Mouse (Mus musculus) layer of hippocampus, adult 9-10 months (tissue): Measurements from ENCODE around the gene Rdh11.
A peak's percentile ranks its signal among the peaks of the same experiment; 100 is the strongest.
"Not testable (repeated sequence)": the region's sequence is repeated elsewhere in the genome, so short reads cannot be mapped to it uniquely, and the experiment has no call there.

Source experiments
- DNase-seq: peaks from one replicate; pipeline ENCODE4 v3.0.0; 2022; ENCODE audit warnings: low spot score

Rdh11 gene

DNA sequence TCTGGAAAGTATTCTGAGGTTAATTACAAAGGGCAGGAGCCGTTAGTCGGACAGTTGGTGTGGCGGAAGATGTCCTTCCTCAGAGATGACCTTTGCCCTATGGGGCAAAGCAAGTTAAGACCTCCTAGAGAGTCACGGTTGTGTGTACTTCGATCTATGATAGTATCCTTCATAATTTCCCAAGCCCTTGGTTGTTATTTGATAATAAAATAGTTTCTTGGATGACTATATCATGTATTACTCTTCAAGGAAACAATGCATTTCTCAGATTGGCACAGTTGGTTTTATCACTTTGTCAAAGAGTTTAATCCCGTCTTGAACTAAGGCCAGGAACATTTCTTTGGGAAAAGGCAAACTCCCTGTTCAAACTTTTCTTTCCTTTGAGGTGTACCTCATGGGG is at the start of gene Rdh11:
Rdh11 (minus strand) TSS at position 101 of the 400 bp plus-strand sequence.
- no peak for DNase-seq

DNA sequence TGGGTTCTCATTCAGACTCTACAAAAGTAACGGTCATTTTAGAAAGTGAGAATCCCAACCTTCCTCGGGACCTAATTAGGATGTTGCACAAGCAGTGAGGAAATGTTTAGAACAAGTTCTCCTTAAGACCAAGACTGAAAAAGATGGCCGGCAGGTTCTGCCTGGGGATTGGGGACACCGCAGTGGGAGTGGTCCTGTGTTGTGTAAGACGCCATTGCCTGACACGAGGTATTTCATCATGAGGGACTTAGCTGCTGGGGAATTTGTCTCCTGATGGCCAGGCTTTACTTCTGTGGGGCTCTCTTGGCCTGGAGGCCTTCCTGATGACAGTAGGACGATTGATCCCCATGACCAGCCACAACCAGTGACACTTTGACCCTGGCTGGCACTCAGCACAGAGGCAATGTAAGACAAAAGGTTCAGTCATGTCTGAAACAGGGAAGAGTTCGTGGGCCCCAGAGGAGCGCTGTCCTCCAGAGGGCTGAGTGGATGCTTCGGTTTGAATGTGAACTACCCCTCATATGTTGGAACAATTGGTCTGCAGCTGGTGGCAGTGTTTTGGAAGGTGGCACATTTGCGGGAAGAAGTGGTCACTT is 43.5 kb upstream of the Rdh11 start:
- no peak for DNase-seq

DNA sequence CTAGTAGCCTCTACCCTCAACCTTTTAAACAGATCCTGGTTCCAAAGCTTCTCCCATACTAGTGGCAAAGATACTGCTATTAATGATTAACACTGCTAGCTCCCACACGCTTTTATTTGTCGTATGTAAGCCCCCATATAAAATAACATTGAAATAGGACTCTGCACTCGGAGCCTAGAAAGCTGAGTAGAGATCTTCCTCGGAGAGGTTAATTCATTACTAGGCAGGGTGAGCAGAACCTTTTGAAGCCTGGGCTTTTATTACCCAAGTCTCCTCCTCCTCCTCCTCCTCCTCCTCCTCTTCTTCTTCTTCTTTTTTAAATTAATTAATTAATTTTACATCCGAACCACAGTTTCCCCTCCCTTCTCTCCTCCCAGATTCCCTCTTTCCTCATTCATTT is 25.4 kb upstream of the Rdh11 start:
- DNase-seq: no peak

DNA sequence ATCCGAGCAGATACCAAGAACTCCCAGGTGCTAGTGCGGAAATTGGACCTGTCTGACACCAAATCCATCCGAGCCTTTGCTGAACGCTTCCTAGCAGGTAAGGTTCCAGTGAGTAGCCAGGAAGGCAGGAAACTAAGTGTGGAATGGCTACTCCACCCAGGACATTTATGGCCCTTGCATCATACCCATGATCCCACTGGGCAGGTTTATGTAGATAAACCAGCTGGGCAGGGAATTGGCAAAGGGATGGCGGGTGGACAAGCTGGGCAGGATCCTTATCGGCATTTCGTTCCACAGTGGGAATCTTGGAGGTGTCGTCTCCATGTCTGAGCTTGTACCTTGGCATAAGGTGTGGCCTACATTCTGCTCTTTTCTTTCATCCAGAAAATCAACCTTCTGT is 19.4 kb upstream of the Rdh11 start:
- no peak for DNase-seq

DNA sequence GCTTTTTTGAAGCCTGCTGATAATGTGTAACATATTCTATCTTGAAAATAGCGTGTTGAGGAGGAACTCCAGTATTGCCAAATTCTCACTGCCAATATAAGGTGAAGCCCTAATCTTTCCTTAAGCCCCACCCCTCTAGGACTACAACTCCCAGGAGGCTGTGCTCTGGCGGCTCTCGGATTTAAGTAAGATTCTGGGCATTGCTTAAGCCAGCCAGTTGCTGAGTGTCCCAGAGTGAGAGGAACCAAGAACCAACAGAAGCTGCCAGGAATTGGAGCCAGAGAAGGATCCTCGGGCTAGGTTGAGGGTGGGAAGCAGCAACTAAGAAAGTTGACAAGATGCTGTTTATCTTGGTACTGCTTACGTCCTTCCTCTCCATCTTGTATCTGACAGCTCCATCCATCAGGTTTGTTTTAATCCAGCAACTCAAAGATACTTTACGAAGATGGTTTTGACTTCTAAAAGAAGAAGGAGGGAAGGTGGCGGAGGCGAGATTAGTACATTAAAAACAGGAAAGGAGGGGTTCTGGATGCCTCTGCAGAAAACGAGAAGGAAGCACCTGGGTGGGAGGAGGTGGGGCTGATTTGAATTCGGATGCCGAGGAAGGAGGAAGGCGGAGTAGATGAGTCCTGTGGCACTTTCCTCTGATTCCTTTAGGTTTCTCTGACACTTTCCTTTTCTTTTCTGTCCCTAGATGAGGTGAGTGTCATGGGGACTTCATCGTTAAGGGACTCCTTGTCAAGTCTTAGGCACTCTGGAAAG is 16.8 kb upstream of the Rdh11 start, which contains the start of gene Rdh12:
Rdh12 (plus strand) TSS at position 212 of the 762 bp plus-strand sequence.
- no peak for DNase-seq

DNA sequence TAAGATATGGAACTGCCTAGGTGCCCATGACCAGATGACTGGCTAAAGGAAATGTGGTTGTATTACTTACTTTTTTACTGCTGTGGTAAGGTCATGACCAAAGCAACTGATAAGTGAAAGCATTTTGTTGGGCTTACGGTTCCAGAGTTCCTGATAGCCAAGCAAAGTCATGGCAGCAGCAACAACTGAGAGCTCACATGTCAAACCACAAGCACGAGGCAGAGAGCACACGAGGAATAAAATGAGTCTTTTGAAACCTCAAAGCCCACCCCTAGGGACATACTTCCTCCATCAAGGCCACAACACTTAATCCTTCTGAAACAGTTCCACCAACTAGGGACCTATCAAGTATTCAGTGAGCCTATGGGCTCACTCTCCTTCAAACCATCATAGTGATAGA is 9.8 kb upstream of the Rdh11 start:
- no peak for DNase-seq

DNA sequence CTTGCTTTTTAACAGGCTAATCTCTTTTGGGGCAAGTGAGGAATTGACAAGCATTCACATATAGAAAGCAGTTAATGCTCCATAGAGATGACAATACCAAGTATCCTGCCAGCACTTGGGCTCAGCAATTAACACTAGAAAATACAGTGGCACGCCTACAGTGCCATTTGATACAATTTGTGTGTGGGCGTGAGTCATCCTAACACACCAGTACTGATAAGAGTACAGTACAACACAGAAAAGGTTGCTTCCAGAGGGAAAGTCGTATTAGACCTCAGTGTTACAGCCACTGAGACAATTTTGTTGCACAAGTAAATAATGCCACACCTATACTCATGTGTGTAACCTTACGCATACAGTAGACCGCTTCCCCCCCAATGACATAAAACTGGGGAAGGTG is 5.0 kb upstream of the Rdh11 start:
- no peak for DNase-seq

DNA sequence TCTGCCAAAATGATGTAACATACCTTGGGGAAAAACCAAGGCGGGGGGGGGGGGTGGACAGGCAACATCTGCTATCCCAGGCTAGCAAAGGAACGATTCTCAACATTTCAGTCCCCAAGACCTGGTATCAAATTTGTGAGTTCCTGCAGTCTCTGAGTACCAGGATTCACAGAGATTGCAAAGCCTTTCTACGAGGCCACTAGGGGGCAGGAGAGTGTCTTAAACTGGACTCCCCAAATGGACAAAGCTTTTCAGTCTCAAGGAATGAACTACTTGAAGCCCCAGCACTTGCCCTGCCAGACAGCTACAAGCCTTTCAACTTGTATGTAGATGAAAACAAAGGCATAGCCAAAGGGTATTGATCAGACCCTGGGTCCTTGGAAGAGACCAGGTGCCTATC is 1.3 kb upstream of the Rdh11 start:
- DNase-seq: peak; percentile 54

DNA sequence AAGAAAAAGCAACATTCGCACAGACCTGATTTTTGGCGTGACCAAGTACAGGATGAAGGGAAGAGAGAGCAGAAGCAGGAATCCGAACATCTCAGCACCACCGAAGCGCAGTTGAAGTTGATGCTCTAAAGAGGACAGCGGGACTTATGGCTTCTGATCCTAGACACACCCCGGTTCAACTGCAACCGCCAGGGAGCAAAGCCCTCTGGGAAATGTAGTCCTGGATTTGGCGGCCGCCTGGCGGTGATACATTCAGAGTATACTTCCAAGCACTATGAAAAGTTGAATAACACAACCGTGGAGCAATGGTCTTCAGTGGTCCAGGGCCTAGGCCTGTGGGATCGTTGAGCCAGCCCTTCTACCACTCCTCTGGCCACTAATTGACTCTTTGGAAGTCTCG is 392 bp downstream of the Rdh11 start:
- no peak for DNase-seq

DNA sequence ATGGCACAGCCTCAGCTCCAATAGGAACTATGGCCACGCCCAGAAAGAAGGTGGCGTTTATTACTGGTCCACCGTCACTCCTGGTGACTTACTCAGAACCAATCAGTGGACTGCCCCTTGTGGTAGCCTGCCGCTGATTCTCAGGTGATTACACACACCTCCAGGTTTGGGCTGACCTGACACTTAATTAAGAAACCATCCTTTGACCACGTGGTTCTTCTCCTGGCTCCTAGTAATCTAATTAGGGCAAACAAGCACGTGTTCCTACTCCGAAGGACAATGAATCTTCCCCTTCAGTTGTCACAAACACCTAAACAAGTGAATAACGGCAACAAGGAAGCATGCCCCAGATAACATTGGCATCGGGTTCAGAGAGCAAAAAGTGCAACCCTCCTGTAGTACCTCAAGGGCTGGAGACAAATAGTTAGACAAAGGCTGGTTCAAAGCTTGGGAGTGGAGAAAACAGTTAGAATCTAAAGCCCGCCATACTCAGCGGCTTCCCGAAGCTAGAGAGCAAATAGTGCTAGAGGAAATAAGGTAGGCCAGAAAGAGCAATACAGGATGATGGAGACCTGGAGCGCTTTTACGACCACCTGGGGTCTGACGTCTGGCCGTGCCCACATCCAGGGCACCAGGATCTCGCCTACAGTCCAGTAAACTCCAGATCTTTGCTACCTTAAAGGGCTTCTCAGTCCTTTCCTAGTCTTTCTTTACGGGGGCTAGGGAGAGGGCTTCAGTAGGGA is 991 bp downstream of the Rdh11 start:
- no peak for DNase-seq

DNA sequence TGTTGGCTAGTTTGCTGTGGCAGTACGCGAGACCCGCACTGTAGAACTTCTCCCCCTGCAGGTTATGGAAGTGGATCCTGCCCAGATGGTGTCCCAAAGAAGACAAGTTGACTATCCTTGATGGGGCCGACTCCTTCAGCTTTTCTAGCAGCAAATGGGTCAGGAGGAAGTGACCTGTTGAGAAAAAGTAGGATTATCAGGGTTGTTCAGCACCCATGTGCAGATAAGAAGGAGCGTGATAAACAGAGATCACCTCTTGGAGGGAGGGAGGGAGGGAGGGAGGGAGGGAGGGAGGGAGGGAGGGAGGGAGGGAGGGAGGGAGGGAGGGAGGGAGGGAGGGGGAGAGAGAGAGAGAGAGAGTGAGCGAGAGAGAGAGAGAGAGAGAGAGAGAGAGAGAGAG is 6.9 kb downstream of the Rdh11 start:
- DNase-seq: not testable (repeated sequence)

DNA sequence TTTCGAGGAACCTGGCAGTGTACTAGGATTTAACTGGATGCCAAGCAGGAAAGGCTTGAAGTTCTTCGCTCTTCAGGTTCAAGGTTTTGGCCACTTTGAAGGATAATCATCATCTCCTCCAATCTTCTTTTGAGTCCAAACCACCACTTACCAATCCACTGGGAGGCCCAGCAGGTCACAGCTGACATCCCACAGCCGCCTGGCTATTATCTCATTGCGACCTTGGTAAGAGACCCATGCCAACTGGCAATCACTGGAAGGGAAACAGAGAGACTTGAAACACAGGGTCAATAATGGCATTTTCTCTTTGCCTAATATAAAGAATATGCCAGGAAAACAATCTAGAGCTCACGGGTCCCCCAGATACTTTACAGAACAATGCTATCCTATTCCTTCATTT is 16.1 kb downstream of the Rdh11 start:
- no peak for DNase-seq

DNA sequence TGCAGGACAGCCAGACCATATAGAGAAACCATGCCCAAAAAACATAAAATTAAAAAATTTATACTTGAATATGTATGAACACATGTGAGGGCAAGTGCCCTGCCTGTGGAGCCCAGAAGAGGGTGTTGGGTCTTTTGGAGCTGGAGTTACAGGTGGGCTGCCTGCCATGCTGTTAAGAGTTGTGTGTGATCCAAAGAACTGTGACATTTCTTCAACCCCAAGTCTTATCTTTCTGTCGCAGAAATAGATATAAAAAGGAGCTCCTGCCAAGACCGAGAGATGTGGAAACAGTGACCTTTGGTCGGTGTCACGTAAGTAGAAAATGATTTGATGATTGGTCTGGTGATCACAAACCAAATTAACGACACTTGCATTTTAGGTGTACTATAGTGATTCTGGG is 18.4 kb downstream of the Rdh11 start:
- DNase-seq: no peak

DNA sequence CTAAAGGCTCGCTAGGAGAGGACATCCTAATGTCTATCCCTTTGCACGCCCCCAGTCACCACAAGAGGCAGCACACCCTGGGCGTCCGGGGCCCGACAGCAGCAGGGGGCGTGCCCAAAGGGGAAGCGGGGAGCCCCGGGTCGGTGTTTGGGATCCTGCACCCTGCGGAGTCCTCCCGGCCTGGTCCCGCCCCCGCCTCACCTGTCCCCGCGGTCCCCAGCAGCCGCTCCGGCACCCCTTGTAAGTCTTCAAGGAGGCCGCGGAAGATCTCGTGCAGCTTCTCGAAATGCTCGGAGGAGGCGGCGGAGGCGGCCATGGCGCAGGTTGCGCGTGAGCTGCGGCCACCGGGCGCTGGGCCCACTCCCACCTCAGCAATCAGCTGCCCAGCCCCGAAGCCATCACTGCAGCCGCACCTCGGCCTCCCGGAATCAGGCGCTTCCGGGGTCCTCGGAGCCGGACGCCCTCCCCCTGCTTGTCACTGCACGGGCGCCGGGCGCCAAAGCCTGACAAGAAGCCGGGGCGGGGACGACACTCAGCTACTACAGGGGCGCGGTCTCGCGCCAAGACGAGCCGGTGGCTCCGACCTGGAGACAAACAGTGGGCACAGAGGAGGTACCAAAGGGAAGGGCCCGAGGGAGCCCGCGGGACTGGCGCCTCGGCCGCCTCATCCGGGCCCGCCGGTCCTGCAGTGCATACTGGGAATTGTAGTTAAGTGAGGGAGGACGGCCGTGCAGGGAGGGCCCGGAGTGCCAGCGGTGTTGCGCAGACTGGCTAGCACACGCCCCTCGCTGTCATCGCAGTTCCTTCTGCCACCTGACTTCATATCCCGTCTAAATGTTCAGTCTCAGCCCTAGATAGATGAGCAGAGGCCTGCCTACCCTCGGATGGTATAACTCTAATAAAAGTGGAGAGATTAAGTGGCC is 19.8 kb downstream of the Rdh11 start, which contains the start of gene Vti1b:
Vti1b (minus strand) TSS at position 649 of the 923 bp plus-strand sequence.
- DNase-seq: peak; percentile 90

DNA sequence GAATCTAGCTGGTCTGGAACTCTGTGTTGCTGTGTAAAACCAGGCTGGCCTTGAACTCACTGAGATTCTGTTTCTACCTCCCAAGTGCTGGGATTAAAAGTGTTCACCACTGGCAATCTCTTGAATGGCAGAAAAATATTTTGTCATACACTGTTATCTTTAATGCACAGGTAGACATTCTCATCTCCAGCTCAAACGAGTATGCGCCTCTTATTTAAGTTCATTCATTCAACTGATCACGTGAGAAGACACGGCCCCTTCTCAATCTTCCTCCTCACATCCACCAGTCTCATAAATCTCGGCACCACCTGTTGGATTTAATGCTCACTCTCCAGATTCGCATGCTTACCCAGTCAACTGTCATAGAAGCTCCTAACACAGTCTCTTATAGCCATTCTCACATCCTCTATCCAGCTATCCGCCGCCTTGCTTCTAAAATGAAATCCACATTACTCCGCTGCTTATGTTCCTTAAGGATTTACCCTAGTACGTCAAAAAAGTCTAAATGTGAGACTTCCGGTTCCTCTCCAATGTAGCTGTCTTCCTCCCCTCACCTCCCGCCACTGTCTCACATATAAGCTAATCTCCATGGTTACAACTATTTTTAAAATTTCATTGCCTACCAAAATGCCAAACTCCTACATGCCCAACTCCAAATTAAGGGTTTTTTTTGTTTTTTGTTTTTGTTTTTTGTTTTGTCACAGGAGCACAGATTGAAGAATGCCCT is 20.7 kb downstream of the Rdh11 start:
- DNase-seq: no peak

DNA sequence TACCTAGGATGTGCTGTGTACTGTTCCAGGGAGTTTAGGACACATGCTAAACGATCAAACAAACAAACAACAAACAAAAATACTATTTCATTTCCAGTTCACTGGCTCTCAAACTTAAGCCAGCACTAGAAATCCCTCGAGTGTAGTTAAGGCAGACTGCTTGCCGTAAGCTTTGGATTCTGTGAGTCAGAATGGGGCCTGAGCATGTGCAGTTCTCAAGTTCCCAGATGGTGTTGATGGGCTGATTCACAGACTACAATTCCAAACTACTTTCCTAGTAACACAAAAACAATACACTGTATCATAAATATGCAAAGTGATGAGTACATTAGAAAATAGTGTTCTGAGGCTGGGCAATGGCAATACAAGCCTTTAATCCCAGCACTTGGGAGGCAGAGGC is 21.7 kb downstream of the Rdh11 start:
- peak; percentile 41 for DNase-seq

DNA sequence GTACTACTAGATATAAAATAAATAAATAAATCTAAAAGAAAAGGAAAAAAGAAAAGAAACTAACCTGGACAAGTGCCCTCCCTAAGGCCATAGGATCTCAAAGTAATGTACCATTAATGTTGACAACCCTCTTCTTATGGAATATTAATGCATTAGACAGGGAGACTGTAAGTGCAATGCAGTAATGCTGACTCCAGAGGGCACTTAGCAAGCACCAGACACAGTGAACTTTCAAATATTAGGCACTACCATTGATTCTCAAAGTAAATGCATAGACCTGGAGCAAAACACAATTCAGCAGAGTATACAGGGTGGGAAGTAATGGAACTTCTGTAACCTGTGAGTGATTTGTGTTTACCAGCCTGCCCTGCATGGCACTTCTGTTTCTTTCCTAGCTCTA is 22.9 kb downstream of the Rdh11 start:
- DNase-seq: no peak

DNA sequence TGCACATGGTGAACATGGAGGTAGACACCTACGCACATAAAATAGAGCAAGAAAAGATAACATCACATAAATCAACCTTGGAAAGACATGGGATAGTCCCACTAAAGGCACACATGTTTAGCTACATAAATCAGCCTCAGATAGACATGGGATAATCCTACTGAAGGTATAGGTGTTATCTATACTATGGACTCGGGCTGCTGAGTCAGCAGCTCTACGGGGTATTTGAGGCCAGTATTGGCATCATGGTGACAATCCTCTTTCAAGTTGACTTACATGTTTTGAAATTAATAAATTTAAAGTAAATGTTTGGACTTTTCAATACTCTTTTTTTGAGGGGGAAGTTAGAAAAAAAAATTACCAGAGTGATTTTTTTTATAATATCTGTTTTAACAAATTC is 29.2 kb downstream of the Rdh11 start:
- DNase-seq: no peak

DNA sequence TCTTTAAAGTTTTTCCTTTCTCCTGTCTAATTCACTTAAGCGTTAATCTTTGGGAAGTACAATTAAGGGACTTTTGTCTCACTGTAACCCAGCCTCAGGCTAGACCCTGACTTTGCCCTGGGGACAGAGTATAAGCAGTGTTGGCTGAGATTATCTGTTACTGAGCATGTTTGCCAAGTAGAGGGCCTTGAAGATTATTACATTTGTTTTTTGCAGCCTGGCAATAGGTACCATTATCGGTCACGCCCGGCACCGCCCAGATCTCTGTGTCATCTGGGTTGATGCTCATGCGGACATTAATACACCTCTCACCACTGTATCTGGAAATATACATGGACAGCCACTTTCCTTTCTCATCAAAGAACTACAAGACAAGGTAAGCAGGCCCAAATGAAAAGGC is 42.4 kb downstream of the Rdh11 start:
- no peak for DNase-seq

DNA sequence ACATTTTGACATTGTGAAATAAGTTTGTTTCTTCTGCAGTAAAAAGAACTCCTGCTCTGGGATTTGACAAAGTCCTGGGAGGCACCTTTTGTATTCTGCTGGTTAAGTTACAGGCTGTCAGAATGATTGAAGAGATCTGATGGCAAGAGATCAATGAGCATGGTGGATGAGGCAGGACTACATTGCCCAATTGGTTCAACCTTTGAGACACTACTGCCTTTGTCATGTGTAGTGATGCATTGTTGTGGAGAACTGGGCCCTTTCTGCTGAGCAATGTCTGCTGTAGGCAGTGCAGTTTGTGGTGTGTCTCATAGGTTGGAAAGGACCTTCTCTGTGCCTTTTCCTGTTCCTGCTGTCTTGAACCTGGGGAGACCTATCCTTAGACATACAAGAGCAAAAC is 50.7 kb downstream of the Rdh11 start:
- no peak for DNase-seq

DNA sequence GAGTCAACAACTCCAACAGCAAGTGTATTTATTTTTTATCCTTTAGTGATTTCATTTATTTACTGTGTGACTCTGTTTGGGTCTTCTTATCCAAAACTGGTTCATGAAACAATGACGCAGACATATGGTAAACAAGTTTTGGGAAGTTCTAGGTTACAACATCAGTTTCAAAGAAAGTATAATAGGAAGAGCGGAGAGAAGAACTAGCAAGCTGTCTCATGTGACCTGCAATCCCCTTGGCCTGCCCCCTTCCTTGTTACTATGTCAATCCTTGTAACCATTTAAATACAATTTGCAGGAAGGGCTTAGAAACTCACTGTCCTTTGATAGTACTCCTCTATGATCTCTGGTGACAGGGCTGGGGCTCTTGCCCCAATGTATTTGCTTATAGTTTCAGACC is 51.3 kb downstream of the Rdh11 start:
- no peak for DNase-seq
